Mouse (Mus musculus) liver, embryonic 16.5 days (tissue): ENCODE measurements around the gene Asl. TPM values are rescaled to one million over a fixed set of nuclear protein-coding genes. Genes with fewer than 3 reads are reported as not detected.

Experiments used
- ATAC-seq: fragments of 200-750 bp; cut with Nextera tagmentation; 2 replicates; pipeline ENCODE4 v1.8.0; 2017; ENCODE audit warnings: low read depth, mild to moderate bottlenecking, moderate number of reproducible peaks, moderate library complexity
- H3K27ac ChIP-seq: fragments of 300-500 bp; sonication (generic); 2 replicates; pipeline ENCODE4 v1.5.1; 2014; ENCODE audit warnings: mild to moderate bottlenecking, low read length
- H3K27me3 ChIP-seq: fragments of 300-500 bp; sonication (generic); 2 replicates; pipeline ENCODE4 v1.6.1; 2014; ENCODE audit warnings: low read depth, low read length, mixed read lengths; ENCODE audit not compliant: control insufficient read depth, insufficient read depth
- H3K36me3 ChIP-seq: fragments of 300-500 bp; sonication (generic); 2 replicates; pipeline ENCODE4 v1.6.1; 2014; ENCODE audit warnings: mild to moderate bottlenecking; ENCODE audit not compliant: control insufficient read depth, insufficient read depth
- H3K4me1 ChIP-seq: fragments of 300-500 bp; sonication (generic); 2 replicates; pipeline ENCODE4 v1.6.1; 2014; ENCODE audit warnings: low read depth, low read length, mixed read lengths; ENCODE audit not compliant: control insufficient read depth
- H3K4me2 ChIP-seq: fragments of 300-500 bp; sonication (generic); 2 replicates; pipeline ENCODE4 v1.6.1; 2014; ENCODE audit warnings: low read depth, low read length, mixed read lengths
- H3K4me3 ChIP-seq: fragments of 300-500 bp; sonication (generic); 2 replicates; pipeline ENCODE4 v1.5.1; 2014; ENCODE audit warnings: low read depth, mild to moderate bottlenecking, low read length
- H3K9ac ChIP-seq: fragments of 300-500 bp; sonication (generic); 2 replicates; pipeline ENCODE4 v1.6.1; 2014; ENCODE audit warnings: low read depth, low read length
- H3K9me3 ChIP-seq: fragments of 300-500 bp; sonication (generic); replicated peaks from 2 replicates; pipeline ENCODE4 v1.6.1; 2016; ENCODE audit warnings: low read length; ENCODE audit not compliant: control insufficient read depth
- WGBS: fragments of 180-500 bp; shearing (Covaris S2); extraction: QIAGEN DNeasy Blood & Tissue Kit; methylation state at CpG from one replicate; pipeline ENCODE4 v1.1.7; 2014; ENCODE audit not compliant: insufficient replicate concordance; 5-methylcytosine and 5-hydroxymethylcytosine counted together
- polyA plus RNA-seq: library from polyadenylated mRNA; unstranded; fragments of >200 nt; fragmentation: Nextera tagmentation; extraction: Ambion mirVana; gene quantifications from 2 replicates; pipeline ENCODE4 v1.2.1, GENCODE M21; 2015

Gene Asl
- polyA plus RNA-seq, 1 experiment from 2014 or later, result 65.8 TPM

DNA sequence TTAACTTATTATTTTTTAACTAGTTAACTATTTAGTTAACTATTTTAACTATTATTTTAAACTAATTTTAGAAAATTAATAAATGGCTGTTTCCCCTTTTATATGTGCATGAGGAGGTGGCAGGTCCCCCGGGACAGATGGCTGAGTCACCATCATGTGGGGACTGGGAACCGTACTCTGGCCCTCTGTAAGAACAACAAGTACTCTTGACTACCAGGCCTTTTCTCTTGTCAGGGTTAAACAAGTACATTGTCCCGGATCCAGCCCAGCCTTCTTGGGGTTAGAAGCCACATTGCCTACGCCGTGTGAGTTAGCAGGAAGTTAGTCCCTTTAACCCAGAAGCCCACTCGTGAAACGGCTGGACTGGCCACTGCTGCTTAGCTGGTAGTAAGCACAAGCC lies 34.1 kb downstream of the Asl start:
- H3K27ac ChIP-seq, result no peak overlapping the region
- whole genome bisulfite sequencing, result 83% methylated on average over 7 of the region's 7 CpGs
- H3K4me1 ChIP-seq, result peaks cover 27% of the 10 kb centered on the region

DNA sequence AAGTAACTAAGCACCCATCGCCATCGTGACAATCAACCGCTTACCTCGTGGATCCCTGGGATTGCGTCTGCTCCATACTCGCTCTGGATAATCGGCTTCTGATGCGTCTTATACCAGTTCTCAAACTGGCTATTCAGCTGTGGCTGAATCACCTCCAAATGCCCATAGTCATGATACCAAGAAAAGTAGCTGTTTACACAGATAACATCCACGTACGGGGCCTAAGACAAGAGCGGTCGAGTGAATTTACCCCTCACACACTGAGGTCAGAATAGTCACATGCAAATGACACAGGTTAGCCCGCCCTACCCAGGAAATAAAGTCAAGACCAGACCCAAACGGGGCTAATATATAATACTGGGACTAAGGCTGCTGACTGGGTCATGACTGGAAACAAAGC lies 35.7 kb downstream of the Asl start:
- Histone ChIP-seq H3K4me2 (no peak overlapping the region), H3K9ac (no peak overlapping the region), H3K27ac (peak overlapping the region; percentile 25), H3K36me3 (peaks cover 5% of the 10 kb centered on the region), H3K4me1 (peaks cover 27% of the 10 kb centered on the region), H3K4me3 (no peak overlapping the region), H3K9me3 (no peaks in the 10 kb centered on the region), H3K27me3 (no peaks in the 10 kb centered on the region)
- 69% methylated on average over 14 of the region's 14 CpGs for WGBS
- peak; percentile 56 for ATAC-seq

More for the DNA sequence above, 34.1 kb downstream of the Asl start:
- no peak overlapping the region for H3K4me2 ChIP-seq
- H3K9me3 ChIP-seq, result no peaks in the 10 kb centered on the region
- H3K36me3 ChIP-seq, result peaks cover 5% of the 10 kb centered on the region
- H3K27me3 ChIP-seq, result no peaks in the 10 kb centered on the region
- no peak for ATAC-seq
- no peak overlapping the region for H3K4me3 ChIP-seq
- no peak overlapping the region for H3K9ac ChIP-seq

DNA sequence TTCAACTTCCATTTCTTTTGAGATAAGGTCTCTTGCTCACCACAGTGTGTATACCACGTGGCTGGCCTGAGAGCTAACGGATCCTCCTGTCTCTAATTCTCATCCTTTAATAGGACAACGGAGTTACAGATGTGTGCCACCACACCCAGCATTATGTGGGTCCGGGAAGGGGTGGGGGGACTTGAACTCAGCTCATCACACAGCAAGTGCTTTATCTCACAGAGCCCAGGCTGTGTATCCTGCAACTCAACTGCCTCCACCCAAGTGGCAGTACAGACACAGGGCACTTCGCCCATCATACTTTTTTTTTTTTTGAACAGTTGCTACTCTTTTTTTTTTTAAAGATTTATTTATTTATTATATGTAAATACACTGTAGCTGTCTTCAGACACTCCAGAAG lies 37.1 kb downstream of the Asl start:
- no peaks in the 10 kb centered on the region for H3K9me3 ChIP-seq
- no peak overlapping the region; the same call in 1 of the 2 replicates for H3K27ac ChIP-seq
- peak; percentile 91 for ATAC-seq
- peaks cover 25% of the 10 kb centered on the region for H3K4me1 ChIP-seq
- peaks cover 9% of the 10 kb centered on the region for H3K36me3 ChIP-seq
- WGBS, result 40% methylated on average over 5 of the region's 5 CpGs
- H3K27me3 ChIP-seq, result no peaks in the 10 kb centered on the region
- no peak overlapping the region for H3K9ac ChIP-seq
- H3K4me2 ChIP-seq, result no peak overlapping the region
- no peak overlapping the region for H3K4me3 ChIP-seq

DNA sequence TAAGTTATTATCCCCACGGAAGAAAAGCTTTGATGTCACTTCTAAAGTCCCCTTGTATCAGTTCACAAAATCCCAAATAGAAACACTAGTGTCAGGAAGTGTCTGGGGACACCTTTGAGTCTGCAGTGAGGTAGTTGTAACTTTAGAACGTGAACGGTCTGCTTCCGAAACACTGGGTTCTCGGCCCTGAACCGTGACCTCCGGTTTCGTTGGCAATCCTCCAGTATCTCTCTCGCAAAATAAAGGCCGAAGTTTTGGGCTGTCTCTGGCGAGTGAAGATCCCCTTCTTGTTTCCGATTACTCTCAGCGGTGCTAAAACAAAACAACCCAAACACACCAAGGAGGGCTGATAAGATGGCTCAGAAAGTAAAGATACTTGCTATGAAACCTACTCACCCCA lies 39.7 kb downstream of the Asl start:
- Histone ChIP-seq H3K4me3 (no peak overlapping the region), H3K27me3 (no peaks in the 10 kb centered on the region), H3K36me3 (peaks cover 12% of the 10 kb centered on the region), H3K4me2 (no peak overlapping the region), H3K9me3 (no peaks in the 10 kb centered on the region), H3K27ac (peak overlapping the region; percentile 10; the same call in 1 of the 2 replicates), H3K9ac (no peak overlapping the region), H3K4me1 (peaks cover 25% of the 10 kb centered on the region)
- WGBS, result 75% methylated on average over 13 of the region's 13 CpGs
- no peak for ATAC-seq

DNA sequence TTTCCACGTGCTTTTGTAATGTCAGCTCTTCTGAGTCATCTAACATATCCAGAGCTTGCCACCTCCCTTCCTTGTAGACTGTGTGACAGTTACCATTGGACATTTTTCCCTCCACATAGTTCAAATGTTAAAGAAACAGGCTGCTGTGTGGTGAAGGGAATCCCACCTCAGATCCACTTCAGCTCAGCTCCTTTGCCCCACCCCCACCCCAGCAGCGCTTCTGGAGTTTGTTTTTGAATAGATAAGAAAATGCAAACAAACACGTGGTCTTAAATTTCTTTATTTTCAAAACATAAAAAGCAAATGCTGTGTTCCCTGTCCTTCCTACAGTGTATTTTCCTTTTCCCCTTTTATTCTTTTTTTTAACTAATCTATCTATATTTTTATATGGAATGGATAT lies 48.8 kb downstream of the Asl start:
- peak; percentile 57 for ATAC-seq
- H3K27me3 ChIP-seq, result no peaks in the 10 kb centered on the region
- H3K27ac ChIP-seq, result peak overlapping the region; percentile 87
- H3K9me3 ChIP-seq, result no peaks in the 10 kb centered on the region
- H3K4me1 ChIP-seq, result peaks cover 55% of the 10 kb centered on the region
- peaks cover 5% of the 10 kb centered on the region; the same call in 1 of the 2 replicates for H3K36me3 ChIP-seq
- H3K9ac ChIP-seq, result peak overlapping the region; percentile 39
- WGBS, result 34% methylated on average over 3 of the region's 3 CpGs
- peak overlapping the region; percentile 14 for H3K4me3 ChIP-seq
- H3K4me2 ChIP-seq, result peak overlapping the region; percentile 48

DNA sequence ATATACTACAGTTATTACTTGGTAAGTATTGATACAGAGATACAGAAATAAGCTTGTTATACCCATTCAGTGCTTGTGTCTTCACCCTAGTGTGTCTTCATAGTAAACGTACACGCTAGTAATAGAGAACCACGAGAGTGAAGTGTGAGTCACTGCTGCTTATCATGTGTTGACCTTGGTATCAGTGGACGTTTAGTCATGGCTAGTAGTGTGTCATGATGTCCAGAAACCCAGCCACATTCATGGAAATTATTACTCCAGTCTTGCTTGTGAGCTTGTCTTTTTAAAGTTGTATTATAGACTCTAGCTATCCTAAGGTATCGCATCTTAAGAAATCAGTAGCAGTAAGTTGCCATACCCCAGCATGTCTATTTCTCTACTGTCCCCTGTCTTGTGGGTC lies 50.4 kb downstream of the Asl start:
- peaks cover 70% of the 10 kb centered on the region for H3K4me1 ChIP-seq
- ATAC-seq, result peak; percentile 44
- no peaks in the 10 kb centered on the region for H3K9me3 ChIP-seq
- 0 out of 2 replicates have a peak overlapping the region, but pooled peaks have one; percentile 1 for H3K9ac ChIP-seq
- no peaks in the 10 kb centered on the region for H3K27me3 ChIP-seq
- peaks cover 5% of the 10 kb centered on the region; the same call in 1 of the 2 replicates for H3K36me3 ChIP-seq
- H3K4me3 ChIP-seq, result no peak overlapping the region
- no peak overlapping the region for H3K4me2 ChIP-seq
- peak overlapping the region; percentile 87 for H3K27ac ChIP-seq
- WGBS, result 50% methylated on average over 5 of the region's 5 CpGs

DNA sequence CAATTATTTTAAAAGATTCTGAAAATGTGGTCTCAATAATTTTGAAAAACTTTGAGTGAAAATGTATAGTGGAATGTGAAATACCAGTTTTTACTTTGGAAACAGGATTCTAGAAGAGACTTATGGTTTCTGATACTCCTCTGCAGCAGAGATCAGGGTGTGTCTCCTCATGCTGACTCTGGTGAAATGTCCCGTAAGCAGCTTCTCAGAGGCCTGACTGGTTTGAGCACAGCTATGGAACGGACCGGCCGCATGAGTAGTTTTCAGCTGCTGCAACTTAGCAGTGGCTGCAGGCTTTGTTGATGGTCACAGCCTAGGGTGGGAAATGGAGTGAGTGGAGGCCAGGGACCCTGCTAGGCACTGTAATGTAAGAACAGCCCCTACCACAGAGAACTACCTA lies 51.3 kb downstream of the Asl start:
- no peaks in the 10 kb centered on the region for H3K9me3 ChIP-seq
- H3K9ac ChIP-seq, result peak overlapping the region; percentile 62
- peaks cover 2% of the 10 kb centered on the region; the same call in 1 of the 2 replicates for H3K36me3 ChIP-seq
- H3K4me3 ChIP-seq, result peak overlapping the region; percentile 24; the same call in 1 of the 2 replicates
- H3K27me3 ChIP-seq, result no peaks in the 10 kb centered on the region
- WGBS, result 35% methylated on average over 4 of the region's 4 CpGs
- H3K27ac ChIP-seq, result peak overlapping the region; percentile 97
- ATAC-seq, result peak; percentile 42; the same call in 1 of the 2 replicates
- H3K4me1 ChIP-seq, result peaks cover 75% of the 10 kb centered on the region
- peak overlapping the region; percentile 55 for H3K4me2 ChIP-seq

DNA sequence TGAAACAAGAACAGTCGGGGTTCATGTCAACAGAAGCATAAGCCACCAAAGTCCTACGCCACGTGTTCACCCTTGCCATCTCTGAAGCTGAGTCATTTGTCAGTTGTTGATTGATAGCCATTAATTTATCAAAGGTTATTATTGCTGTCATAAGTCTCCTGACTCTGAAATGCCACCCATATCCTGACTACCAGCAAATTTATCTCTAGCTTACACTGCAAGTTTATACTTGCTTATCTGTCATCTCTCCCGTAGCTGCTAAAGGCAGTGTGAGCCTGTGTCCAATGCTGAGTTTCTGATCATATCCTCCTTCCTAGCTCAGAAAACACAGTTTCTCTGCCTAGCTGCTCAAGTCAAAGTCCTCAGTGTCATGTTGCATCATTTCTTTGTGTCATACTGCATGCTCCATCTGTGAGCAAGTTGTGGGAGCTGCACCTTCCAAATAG lies 54.2 kb downstream of the Asl start:
- H3K27ac ChIP-seq, result peak overlapping the region; percentile 98
- H3K27me3 ChIP-seq, result no peaks in the 10 kb centered on the region

DNA sequence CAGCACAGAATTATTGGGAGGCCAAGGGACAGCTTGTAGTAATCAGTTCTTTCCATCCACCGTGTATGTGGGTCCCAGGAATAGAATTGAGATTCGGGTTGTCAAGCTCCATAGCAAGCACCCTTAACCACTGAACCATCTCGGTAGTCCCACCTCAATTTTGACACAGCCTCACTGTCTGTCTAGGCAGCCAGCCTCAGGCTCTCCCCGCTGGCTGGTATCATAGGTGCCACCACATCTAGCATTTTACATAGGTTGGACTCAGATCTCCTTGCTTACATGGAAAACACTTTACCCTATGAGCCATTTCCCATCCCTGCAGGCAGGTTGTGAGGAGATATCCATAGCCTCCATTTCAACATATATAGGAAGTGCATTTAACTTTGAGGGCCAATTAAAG lies 54.7 kb downstream of the Asl start:
- peak overlapping the region; percentile 56 for H3K9ac ChIP-seq
- no peaks in the 10 kb centered on the region for H3K9me3 ChIP-seq
- ATAC-seq, result 0 out of 2 replicates have a peak, but pooled peaks have one; percentile 3
- H3K4me2 ChIP-seq, result peak overlapping the region; percentile 48
- peaks cover 2% of the 10 kb centered on the region; the same call in 1 of the 2 replicates for H3K36me3 ChIP-seq
- no peaks in the 10 kb centered on the region for H3K27me3 ChIP-seq
- WGBS, result 38% methylated on average over 4 of the region's 4 CpGs
- peaks cover 63% of the 10 kb centered on the region for H3K4me1 ChIP-seq
- H3K27ac ChIP-seq, result peak overlapping the region; percentile 98
- H3K4me3 ChIP-seq, result no peak overlapping the region

More for the DNA sequence above, 54.2 kb downstream of the Asl start:
- peak; percentile 88 for ATAC-seq
- H3K36me3 ChIP-seq, result peaks cover 2% of the 10 kb centered on the region; the same call in 1 of the 2 replicates
- H3K4me2 ChIP-seq, result peak overlapping the region; percentile 48
- peak overlapping the region; percentile 56 for H3K9ac ChIP-seq
- no peaks in the 10 kb centered on the region for H3K9me3 ChIP-seq
- H3K4me3 ChIP-seq, result no peak overlapping the region
- WGBS, result 19% methylated on average over 4 of the region's 4 CpGs
- H3K4me1 ChIP-seq, result peaks cover 68% of the 10 kb centered on the region
